Mouse (Mus musculus): ENCODE measurements around the gene Gm45062. TPM values are rescaled to one million over a fixed set of nuclear protein-coding genes. Genes with fewer than 3 reads are reported as not detected.

The Gm45062 gene
- polyA plus RNA-seq, 1 experiment: 5.4 TPM

- TF ChIP-seq POLR2A (IDR thresholded peaks at IDR 0.05; ENCODE audit: low read depth, low read length) (no peak), CTCF (IDR thresholded peaks at IDR 0.05; ENCODE audit: borderline replicate concordance, insufficient read depth, low read length) (no peak)
- Histone ChIP-seq H3K27ac (ENCODE audit: insufficient read depth, low read length) (no peak overlapping the region), H3K4me1 (ENCODE audit: control insufficient read depth, insufficient read depth, low read length) (no peaks in the 10 kb centered on the region)
Measured at GRCm38 (mm10) chr6:8462447-8462846, 203.2 kb downstream of the Gm45062 start.

GRCm38 (mm10) chr6:8465388-8465787 is 206.1 kb downstream of the Gm45062 start:
- TF ChIP-seq POLR2A (IDR thresholded peaks at IDR 0.05; ENCODE audit: low read depth, low read length) (no peak), CTCF (IDR thresholded peaks at IDR 0.05; ENCODE audit: borderline replicate concordance, insufficient read depth, low read length) (no peak)
- Histone ChIP-seq H3K27ac (ENCODE audit: insufficient read depth, low read length) (no peak overlapping the region), H3K4me3 (ENCODE audit: insufficient read depth, low read length) (no peak overlapping the region), H3K4me1 (ENCODE audit: control insufficient read depth, insufficient read depth, low read length) (no peaks in the 10 kb centered on the region)

More at GRCm38 (mm10) chr6:8462447-8462846, 203.2 kb downstream of the Gm45062 start:
- H3K4me3 ChIP-seq (ENCODE audit: insufficient read depth, low read length): no peak overlapping the region

GRCm38 (mm10) chr6:8465985-8466384 is 206.7 kb downstream of the Gm45062 start:
- no peak overlapping the region for H3K4me3 ChIP-seq (ENCODE audit: insufficient read depth, low read length)
- no peak overlapping the region for H3K27ac ChIP-seq (ENCODE audit: insufficient read depth, low read length)
- no peaks in the 10 kb centered on the region for H3K4me1 ChIP-seq (ENCODE audit: control insufficient read depth, insufficient read depth, low read length)
- TF ChIP-seq CTCF (IDR thresholded peaks at IDR 0.05; ENCODE audit: borderline replicate concordance, insufficient read depth, low read length): no peak
- no peak for TF ChIP-seq POLR2A (IDR thresholded peaks at IDR 0.05; ENCODE audit: low read depth, low read length)

DNA sequence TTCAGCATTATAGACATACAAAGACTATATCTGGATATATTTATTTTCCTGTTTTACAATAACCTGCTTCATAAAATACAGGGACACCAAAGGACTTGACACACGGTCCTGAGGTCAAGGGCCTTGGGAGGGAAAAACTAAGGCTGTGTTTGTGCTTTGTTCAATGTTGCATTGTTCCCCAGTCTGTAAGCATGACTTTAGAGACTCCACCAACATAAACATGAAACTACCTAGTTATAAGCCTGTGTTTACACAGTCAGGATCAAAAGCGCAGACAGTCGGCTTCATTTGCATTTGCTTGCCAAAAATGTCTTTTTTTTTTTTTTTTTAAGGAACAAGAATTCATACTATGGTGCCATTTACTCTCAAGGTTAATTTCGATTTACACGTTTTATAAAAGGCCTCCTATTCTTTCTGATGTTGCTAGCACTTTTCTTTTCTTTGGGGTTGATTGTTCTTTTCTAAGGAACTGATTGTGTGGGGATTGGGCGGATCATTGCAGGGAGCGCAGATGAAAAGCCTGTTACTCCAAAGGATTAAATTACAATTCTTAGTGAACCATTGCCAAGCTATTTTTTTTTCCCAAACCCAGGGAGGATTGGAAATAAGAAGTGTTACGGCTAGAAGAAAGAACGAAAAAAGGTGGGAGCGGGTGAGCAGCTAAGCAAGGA is 208.6 kb downstream of the Gm45062 start:
- TF ChIP-seq POLR2A (IDR thresholded peaks at IDR 0.05; ENCODE audit: low read depth, low read length) (no peak), CTCF (IDR thresholded peaks at IDR 0.05; ENCODE audit: borderline replicate concordance, insufficient read depth, low read length) (no peak)
- H3K4me1 ChIP-seq (ENCODE audit: control insufficient read depth, insufficient read depth, low read length): no peaks in the 10 kb centered on the region
- no peak overlapping the region for H3K27ac ChIP-seq (ENCODE audit: insufficient read depth, low read length)
- H3K4me3 ChIP-seq (ENCODE audit: insufficient read depth, low read length): no peak overlapping the region

DNA sequence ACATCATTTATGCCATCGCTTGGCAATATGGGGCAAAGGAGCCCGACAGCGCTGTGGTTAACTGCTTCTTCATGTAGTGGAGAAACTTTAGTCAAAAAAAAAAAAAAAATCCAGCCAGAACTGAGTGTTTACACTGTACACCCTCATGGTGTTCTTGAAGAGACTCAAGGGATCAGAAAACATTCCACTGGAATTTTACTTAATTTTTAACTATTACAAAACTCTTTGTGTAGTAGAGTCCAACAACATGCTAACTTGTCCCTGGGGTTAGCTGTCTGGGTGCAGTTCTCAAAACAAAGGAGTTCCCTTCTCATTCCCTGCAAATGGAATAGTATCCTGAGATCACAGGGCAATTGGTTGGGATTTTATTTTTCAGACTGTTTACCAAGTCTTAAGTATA is 210.7 kb downstream of the Gm45062 start:
- no peak overlapping the region for H3K27ac ChIP-seq (ENCODE audit: insufficient read depth, low read length)

DNA sequence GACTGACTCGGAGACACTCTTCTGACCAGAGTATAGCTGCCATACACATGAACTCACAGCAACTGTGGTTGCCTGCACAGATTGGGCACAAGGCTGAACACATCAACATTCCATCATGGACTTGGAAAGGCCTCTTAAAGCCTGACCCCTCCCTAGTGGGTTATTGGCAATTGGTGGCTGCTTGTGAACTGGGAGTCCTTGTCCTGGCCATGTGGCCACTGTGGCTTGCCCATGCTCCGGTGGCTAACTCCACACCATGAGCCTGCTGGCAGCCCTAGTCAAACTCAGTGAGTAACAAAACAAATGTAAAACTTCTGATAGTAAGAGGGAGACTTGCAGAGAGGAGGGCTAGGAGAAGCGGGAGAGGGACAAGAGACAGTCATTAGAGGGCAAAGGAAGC is 212.9 kb downstream of the Gm45062 start:
- Histone ChIP-seq H3K4me3 (ENCODE audit: insufficient read depth, low read length) (no peak overlapping the region), H3K27ac (ENCODE audit: insufficient read depth, low read length) (no peak overlapping the region), H3K4me1 (ENCODE audit: control insufficient read depth, insufficient read depth, low read length) (no peaks in the 10 kb centered on the region)
- TF ChIP-seq CTCF (IDR thresholded peaks at IDR 0.05; ENCODE audit: borderline replicate concordance, insufficient read depth, low read length) (no peak), POLR2A (IDR thresholded peaks at IDR 0.05; ENCODE audit: low read depth, low read length) (no peak)

More for the DNA sequence above, 210.7 kb downstream of the Gm45062 start:
- Histone ChIP-seq H3K4me3 (ENCODE audit: insufficient read depth, low read length) (no peak overlapping the region), H3K4me1 (ENCODE audit: control insufficient read depth, insufficient read depth, low read length) (no peaks in the 10 kb centered on the region)
- TF ChIP-seq POLR2A (IDR thresholded peaks at IDR 0.05; ENCODE audit: low read depth, low read length): no peak
- no peak for TF ChIP-seq CTCF (IDR thresholded peaks at IDR 0.05; ENCODE audit: borderline replicate concordance, insufficient read depth, low read length)

DNA sequence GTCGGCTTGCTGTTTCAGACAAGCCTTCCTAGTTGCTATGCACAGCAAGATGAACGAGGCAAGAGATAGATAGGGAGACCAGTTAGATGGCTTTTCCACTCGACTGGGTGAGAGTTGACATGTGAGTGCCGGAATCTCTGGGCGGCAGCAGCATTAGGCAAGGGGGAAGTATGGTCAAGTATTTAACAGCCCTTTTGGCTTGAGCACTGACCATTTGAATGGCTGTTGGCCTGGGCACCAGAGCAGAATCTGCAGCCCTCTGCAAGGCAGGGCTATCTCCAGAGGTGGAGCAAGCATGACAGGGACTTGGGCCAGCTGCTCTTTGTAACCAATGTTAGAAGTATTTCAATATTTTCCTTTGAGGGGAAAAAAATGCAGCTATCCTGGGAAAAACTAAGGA is 213.7 kb downstream of the Gm45062 start:
- H3K4me1 ChIP-seq (ENCODE audit: control insufficient read depth, insufficient read depth, low read length): no peaks in the 10 kb centered on the region
- H3K4me3 ChIP-seq (ENCODE audit: insufficient read depth, low read length): no peak overlapping the region
- H3K27ac ChIP-seq (ENCODE audit: insufficient read depth, low read length): no peak overlapping the region
- no peak for TF ChIP-seq POLR2A (IDR thresholded peaks at IDR 0.05; ENCODE audit: low read depth, low read length)
- no peak for TF ChIP-seq CTCF (IDR thresholded peaks at IDR 0.05; ENCODE audit: borderline replicate concordance, insufficient read depth, low read length)

GRCm38 (mm10) chr6:8473498-8473897 is 214.2 kb downstream of the Gm45062 start:
- no peak overlapping the region for H3K27ac ChIP-seq (ENCODE audit: insufficient read depth, low read length)
- H3K4me1 ChIP-seq (ENCODE audit: control insufficient read depth, insufficient read depth, low read length): no peaks in the 10 kb centered on the region
- H3K4me3 ChIP-seq (ENCODE audit: insufficient read depth, low read length): no peak overlapping the region
- TF ChIP-seq CTCF (IDR thresholded peaks at IDR 0.05; ENCODE audit: borderline replicate concordance, insufficient read depth, low read length) (no peak), POLR2A (IDR thresholded peaks at IDR 0.05; ENCODE audit: low read depth, low read length) (no peak)

DNA sequence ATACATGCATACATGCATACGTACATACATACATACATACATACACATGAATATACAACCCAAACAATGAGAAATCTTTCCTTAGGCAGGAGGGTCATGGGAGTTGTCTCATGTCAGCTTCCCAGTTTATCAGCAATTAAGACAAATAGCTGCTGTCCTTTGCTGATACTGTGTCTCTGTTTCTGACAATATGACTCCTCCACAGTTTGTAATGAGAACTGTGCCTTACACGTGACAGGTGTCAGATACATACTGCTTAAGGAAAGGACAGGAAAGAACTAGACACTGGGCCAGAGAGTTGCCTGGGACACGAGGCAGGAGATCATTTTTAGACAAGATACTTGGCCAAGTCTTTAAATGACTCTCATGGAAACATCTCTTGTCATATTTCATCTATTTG is 215.1 kb downstream of the Gm45062 start:
- Histone ChIP-seq H3K4me1 (ENCODE audit: control insufficient read depth, insufficient read depth, low read length) (no peaks in the 10 kb centered on the region), H3K27ac (ENCODE audit: insufficient read depth, low read length) (no peak overlapping the region), H3K4me3 (ENCODE audit: insufficient read depth, low read length) (no peak overlapping the region)
- TF ChIP-seq POLR2A (IDR thresholded peaks at IDR 0.05; ENCODE audit: low read depth, low read length): no peak
- no peak for TF ChIP-seq CTCF (IDR thresholded peaks at IDR 0.05; ENCODE audit: borderline replicate concordance, insufficient read depth, low read length)

DNA sequence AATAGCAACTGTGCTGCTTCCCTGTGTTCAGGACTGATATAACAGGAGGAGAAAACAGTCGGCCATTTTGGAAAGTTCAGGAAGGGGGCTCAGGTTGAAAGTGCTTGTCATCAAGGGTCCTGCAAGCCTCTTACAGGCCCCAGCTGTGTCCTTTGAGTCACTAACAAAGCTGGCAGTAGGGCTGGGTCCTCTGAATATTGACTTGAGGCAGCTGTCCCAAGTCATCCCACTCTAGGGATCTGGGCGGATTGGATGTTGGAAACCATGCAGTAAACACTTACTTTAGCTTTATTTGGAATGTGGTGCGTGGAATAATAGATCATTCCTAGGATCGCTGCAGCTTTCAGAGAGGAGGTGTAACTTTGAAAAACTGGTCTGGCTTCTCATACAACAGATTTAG is 215.6 kb downstream of the Gm45062 start:
- Histone ChIP-seq H3K4me1 (ENCODE audit: control insufficient read depth, insufficient read depth, low read length) (no peaks in the 10 kb centered on the region), H3K27ac (ENCODE audit: insufficient read depth, low read length) (no peak overlapping the region), H3K4me3 (ENCODE audit: insufficient read depth, low read length) (no peak overlapping the region)
- TF ChIP-seq POLR2A (IDR thresholded peaks at IDR 0.05; ENCODE audit: low read depth, low read length) (no peak), CTCF (IDR thresholded peaks at IDR 0.05; ENCODE audit: borderline replicate concordance, insufficient read depth, low read length) (no peak)

Measured in embryonic fibroblast, embryonic 13.5 days (primary cell).